Mouse (Mus musculus) hindbrain, embryonic 11.5 days (tissue): ENCODE measurements at regions not wholly inside any gene's neighbourhood (a gene's known extent, or its start where the extent isn't known, plus 50 kb on each side); places are given as distances from the start of the nearest gene placed in this dataset.

Experiments used
- ATAC-seq: fragments of 200-750 bp; cut with Nextera tagmentation; 2 replicates; pipeline ENCODE4 v1.8.0; 2017; ENCODE audit warnings: mild to moderate bottlenecking, moderate TSS enrichment, moderate library complexity; ENCODE audit not compliant: low FRiP score
- DNase-seq: peaks from one replicate; pipeline ENCODE4 v3.0.0-alpha.2; 2015; ENCODE audit warnings: low spot score
- H3K27ac ChIP-seq: fragments of 300-500 bp; sonication (generic); 2 replicates; pipeline ENCODE4 v1.5.1; 2014; ENCODE audit warnings: mild to moderate bottlenecking, low read depth, low read length
- H3K27me3 ChIP-seq: fragments of 300-500 bp; sonication (generic); 2 replicates; pipeline ENCODE4 v1.6.1; 2014; ENCODE audit warnings: mild to moderate bottlenecking, low read length, moderate library complexity, mixed read lengths; ENCODE audit not compliant: control insufficient read depth, insufficient read depth
- H3K36me3 ChIP-seq: fragments of 300-500 bp; sonication (generic); 2 replicates; pipeline ENCODE4 v1.6.1; 2014; ENCODE audit warnings: mild to moderate bottlenecking, low read length, moderate library complexity, mixed read lengths; ENCODE audit not compliant: control insufficient read depth, insufficient read depth
- H3K4me1 ChIP-seq: fragments of 300-500 bp; sonication (generic); replicated peaks from 2 replicates; pipeline ENCODE4 v1.6.1; 2014; ENCODE audit warnings: low read length, mixed read lengths; ENCODE audit not compliant: control insufficient read depth, insufficient read depth
- H3K4me2 ChIP-seq: fragments of 300-500 bp; sonication (generic); replicated peaks from 2 replicates; pipeline ENCODE4 v1.6.1; 2014; ENCODE audit warnings: mild to moderate bottlenecking, low read depth, low read length
- H3K4me3 ChIP-seq: fragments of 300-500 bp; sonication (generic); 2 replicates; pipeline ENCODE4 v1.5.1; 2014; ENCODE audit warnings: low read depth, low read length
- H3K9ac ChIP-seq: fragments of 300-500 bp; sonication (generic); 2 replicates; pipeline ENCODE4 v1.6.1; 2014; ENCODE audit warnings: low read depth, low read length
- H3K9me3 ChIP-seq: fragments of 300-500 bp; sonication (generic); 2 replicates; pipeline ENCODE4 v1.6.1; 2016; ENCODE audit warnings: low read length; ENCODE audit not compliant: control insufficient read depth
- WGBS: fragments of 180-500 bp; shearing (Covaris S2); extraction: QIAGEN DNeasy Blood & Tissue Kit; methylation state at CpG from one replicate; pipeline ENCODE4 v1.1.7; 2014; 5-methylcytosine and 5-hydroxymethylcytosine counted together

DNA sequence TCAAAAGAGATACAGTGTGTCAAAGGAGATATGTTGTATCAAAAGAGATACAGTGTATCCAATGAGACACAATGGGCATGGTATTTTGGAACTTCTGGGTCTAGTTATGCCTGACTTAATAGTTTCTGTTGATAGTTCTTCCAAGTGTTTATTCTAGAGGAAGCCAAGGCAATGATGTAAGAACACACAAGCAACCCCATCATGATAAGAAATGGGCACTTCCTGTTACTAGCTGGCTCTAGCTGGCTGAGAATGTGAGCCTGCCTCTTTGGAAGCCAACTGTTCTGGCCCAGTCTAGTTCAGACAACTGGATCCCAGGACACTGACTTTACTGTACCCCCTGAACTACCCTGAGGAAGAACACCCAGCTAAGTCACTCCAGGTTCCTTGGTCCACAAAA lies 102.7 kb upstream of the Rxfp2 start:
- no peaks in the 10 kb centered on the region for H3K27me3 ChIP-seq
- H3K4me3 ChIP-seq = no peak overlapping the region
- no peak for DNase-seq
- H3K4me2 ChIP-seq = no peak overlapping the region
- no peak overlapping the region for H3K9ac ChIP-seq
- no peak for ATAC-seq
- no peaks in the 10 kb centered on the region for H3K4me1 ChIP-seq
- H3K36me3 ChIP-seq = no peaks in the 10 kb centered on the region
- no peak overlapping the region for H3K27ac ChIP-seq
- no peaks in the 10 kb centered on the region for H3K9me3 ChIP-seq

DNA sequence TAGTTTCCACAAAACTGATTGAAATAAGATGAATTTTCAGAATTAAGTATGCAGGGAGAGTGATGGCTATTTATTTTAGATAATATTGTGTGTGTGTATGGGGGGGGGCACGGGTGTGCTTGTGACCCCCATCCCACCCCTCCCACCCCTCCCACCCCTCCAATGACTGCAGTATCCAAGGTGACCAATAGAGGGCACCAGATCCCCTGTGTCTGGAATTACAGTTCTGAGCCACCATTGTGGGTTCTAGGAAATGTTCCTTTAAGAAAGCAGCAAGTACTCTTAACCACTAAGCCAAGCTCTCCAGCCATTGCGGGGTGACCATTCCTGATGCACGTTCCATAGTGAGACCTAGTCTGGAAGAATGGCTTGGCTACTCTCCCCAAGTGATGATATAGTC lies 101.1 kb upstream of the Rxfp2 start:
- no peak overlapping the region for H3K4me2 ChIP-seq
- no peaks in the 10 kb centered on the region for H3K27me3 ChIP-seq
- H3K4me3 ChIP-seq = no peak overlapping the region
- no peaks in the 10 kb centered on the region for H3K36me3 ChIP-seq
- DNase-seq = peak; percentile 50
- ATAC-seq = no peak
- H3K27ac ChIP-seq = no peak overlapping the region
- H3K9ac ChIP-seq = no peak overlapping the region
- WGBS = 28% methylated on average over 3 of the region's 3 CpGs
- no peaks in the 10 kb centered on the region for H3K9me3 ChIP-seq
- H3K4me1 ChIP-seq = no peaks in the 10 kb centered on the region

DNA sequence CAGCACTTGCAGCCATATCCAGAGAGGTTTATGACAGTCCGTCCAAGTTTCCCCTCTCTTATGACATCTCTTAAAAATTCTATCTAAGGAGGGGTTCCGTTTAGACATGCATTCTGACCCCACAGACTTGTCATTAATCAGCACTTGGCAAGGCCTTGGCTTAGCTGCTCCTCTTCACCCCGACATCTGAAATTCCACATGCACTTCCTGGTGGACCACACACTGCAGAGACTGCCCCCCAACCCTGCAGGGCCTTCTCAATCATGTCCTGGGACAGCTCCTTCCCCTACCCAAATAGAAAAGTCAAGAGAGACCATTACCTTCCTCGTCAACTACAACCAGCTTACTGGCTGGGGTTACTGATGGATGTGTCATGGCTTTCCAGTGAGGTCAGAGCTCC lies 99.4 kb upstream of the Rxfp2 start:
- 64% methylated on average over 4 of the region's 4 CpGs for WGBS
- DNase-seq (no peak), ATAC-seq (no peak)
- no peaks in the 10 kb centered on the region for H3K27me3 ChIP-seq
- no peaks in the 10 kb centered on the region for H3K36me3 ChIP-seq
- H3K27ac ChIP-seq = no peak overlapping the region
- no peak overlapping the region for H3K4me2 ChIP-seq
- H3K9me3 ChIP-seq = no peaks in the 10 kb centered on the region
- no peaks in the 10 kb centered on the region for H3K4me1 ChIP-seq
- no peak overlapping the region for H3K4me3 ChIP-seq
- H3K9ac ChIP-seq = no peak overlapping the region

- ATAC-seq = no peak
Measured at GRCm38 (mm10) chr5:149920326-149920725, 98.1 kb upstream of the Rxfp2 start.

DNA sequence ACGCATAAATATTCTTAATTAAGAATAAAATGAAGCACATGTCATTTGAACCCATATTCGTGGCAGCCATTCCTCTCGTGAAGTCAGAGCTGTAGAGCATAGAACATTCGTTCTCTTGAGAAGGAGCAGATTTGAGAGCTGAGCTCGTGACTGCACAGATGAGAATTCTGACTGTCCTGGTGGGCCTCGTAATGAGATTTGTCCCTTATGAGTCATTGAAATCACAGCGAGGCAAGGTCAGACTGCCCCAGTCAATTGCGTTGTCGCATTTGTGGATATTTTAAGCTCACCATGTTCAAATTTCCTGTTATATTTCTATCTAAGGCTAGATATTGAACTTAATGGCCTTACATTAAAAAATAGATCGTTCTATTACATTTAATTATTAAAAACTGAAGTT lies 94.0 kb upstream of the Rxfp2 start:
- no peaks in the 10 kb centered on the region for H3K4me1 ChIP-seq
- DNase-seq = no peak
- H3K36me3 ChIP-seq = no peaks in the 10 kb centered on the region
- H3K27me3 ChIP-seq = no peaks in the 10 kb centered on the region
- H3K4me2 ChIP-seq = no peak overlapping the region
- 89% methylated on average over 10 of the region's 10 CpGs for WGBS
- no peak overlapping the region for H3K9ac ChIP-seq
- no peaks in the 10 kb centered on the region for H3K9me3 ChIP-seq
- no peak overlapping the region for H3K4me3 ChIP-seq
- no peak for ATAC-seq
- H3K27ac ChIP-seq = no peak overlapping the region

More at GRCm38 (mm10) chr5:149920326-149920725, 98.1 kb upstream of the Rxfp2 start:
- 88% methylated on average over 4 of the region's 4 CpGs for WGBS
- H3K27ac ChIP-seq = no peak overlapping the region
- no peak overlapping the region for H3K9ac ChIP-seq
- H3K9me3 ChIP-seq = no peaks in the 10 kb centered on the region
- H3K4me3 ChIP-seq = no peak overlapping the region
- H3K36me3 ChIP-seq = no peaks in the 10 kb centered on the region
- no peak overlapping the region for H3K4me2 ChIP-seq
- H3K4me1 ChIP-seq = no peaks in the 10 kb centered on the region
- H3K27me3 ChIP-seq = no peaks in the 10 kb centered on the region
- DNase-seq = no peak

DNA sequence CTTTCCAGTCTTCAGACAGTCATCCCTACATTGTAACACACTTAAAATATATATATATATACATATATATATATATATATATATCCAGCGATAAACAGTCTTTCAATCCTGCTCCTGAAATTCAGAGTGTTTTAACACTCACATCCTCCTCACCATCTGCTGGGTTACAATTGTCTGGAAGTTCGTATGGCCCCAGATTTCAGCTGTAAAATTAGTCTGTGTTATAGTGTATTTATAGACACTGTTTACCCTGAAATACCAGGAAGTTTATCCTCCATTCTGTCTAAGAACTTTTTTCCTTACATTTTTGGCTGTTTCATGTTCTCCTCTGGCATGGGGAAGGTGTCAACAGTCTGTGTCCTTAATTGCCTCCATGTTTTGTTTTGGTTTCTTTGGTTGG lies 91.7 kb upstream of the Rxfp2 start:
- H3K4me3 ChIP-seq = no peak overlapping the region
- H3K9ac ChIP-seq = no peak overlapping the region
- no peaks in the 10 kb centered on the region for H3K36me3 ChIP-seq
- DNase-seq (no peak), ATAC-seq (no peak)
- H3K27ac ChIP-seq = no peak overlapping the region
- H3K4me2 ChIP-seq = no peak overlapping the region
- no peaks in the 10 kb centered on the region for H3K9me3 ChIP-seq
- H3K27me3 ChIP-seq = no peaks in the 10 kb centered on the region
- H3K4me1 ChIP-seq = 0 out of 2 replicates have a peak, but pooled peaks cover 2% of the 10 kb centered on the region
- 90% methylated on average over 2 of the region's 2 CpGs for WGBS

DNA sequence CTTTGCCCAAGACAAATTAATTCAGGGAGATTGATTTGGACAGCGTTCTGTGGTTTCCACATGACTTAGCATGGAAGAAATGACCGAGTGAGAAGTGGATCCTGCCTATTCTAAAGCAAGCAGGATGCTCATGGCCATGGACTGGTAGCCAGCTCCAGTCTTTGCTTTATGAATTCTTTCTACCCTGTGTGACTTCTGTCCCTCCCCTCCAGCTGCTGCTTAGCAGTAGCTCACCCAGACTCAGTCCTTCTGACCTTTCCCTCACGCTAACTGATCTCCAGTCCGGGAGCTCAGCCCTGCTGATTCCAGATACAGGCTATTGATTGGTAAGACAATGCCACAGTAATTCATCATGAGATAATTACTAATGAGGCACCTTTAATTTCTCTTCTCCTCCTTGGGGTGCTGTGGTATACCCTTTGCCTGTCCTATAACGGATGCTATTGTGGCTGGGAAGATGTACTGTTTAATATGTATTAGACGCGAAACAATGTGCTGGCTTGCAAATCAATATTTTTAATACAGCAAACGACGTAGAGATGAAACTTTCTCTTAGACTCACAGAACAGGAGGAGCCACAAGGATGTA lies 86.8 kb upstream of the Rxfp2 start:
- DNase-seq (peak; percentile 39), ATAC-seq (peak; percentile 83)
- H3K27me3 ChIP-seq = no peaks in the 10 kb centered on the region
- H3K4me1 ChIP-seq = peaks cover 6% of the 10 kb centered on the region; the same call in 1 of the 2 replicates
- no peaks in the 10 kb centered on the region for H3K9me3 ChIP-seq
- H3K9ac ChIP-seq = no peak overlapping the region
- H3K4me3 ChIP-seq = no peak overlapping the region
- no peaks in the 10 kb centered on the region for H3K36me3 ChIP-seq
- peak overlapping the region; percentile 61 for H3K27ac ChIP-seq
- H3K4me2 ChIP-seq = no peak overlapping the region
- WGBS = 50% methylated on average over 9 of the region's 9 CpGs

DNA sequence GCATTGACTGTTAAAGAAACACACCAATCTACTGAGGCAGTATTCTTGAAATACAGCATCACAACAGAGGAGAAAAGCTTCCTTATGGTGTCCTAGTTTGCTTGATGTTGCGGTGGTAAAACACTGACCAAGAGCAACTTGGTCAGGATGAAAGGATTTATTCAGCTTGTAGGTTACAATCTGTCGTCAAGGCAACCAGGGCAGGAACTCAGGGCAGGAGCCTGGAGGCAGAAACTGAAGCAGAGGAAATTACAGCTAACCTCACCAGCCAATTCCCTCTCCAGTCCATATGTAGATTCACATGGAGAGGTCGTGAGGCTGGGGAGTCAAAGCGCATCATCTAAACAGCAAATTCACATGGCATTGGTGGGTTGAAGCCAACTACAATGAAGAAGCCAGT lies 86.3 kb upstream of the Rxfp2 start:
- Histone ChIP-seq H3K27me3 (no peaks in the 10 kb centered on the region), H3K9ac (no peak overlapping the region), H3K4me3 (no peak overlapping the region), H3K27ac (peak overlapping the region; percentile 61), H3K4me2 (no peak overlapping the region), H3K4me1 (peaks cover 6% of the 10 kb centered on the region; the same call in 1 of the 2 replicates), H3K36me3 (no peaks in the 10 kb centered on the region), H3K9me3 (no peaks in the 10 kb centered on the region)
- 42% methylated on average over 4 of the region's 4 CpGs for whole genome bisulfite sequencing
- ATAC-seq = peak; percentile 64; the same call in 1 of the 2 replicates
- no peak for DNase-seq

GRCm38 (mm10) chr5:149945651-149946050 lies 72.8 kb upstream of the Rxfp2 start:
- Histone ChIP-seq H3K4me1 (no peaks in the 10 kb centered on the region), H3K27ac (no peak overlapping the region), H3K9ac (no peak overlapping the region), H3K4me2 (no peak overlapping the region), H3K27me3 (no peaks in the 10 kb centered on the region), H3K36me3 (no peaks in the 10 kb centered on the region), H3K4me3 (no peak overlapping the region), H3K9me3 (no peaks in the 10 kb centered on the region)
- DNase-seq = no peak
- no peak for ATAC-seq
